Mouse (Mus musculus) WW6 (cell line): ENCODE results near the gene Rbm19.

Source experiments
- DNase-seq: peaks from one replicate; pipeline ENCODE4 v3.0.0-alpha.2; 2013; ENCODE audit warnings: low read depth, low spot score

Rbm19 gene

GRCm38 (mm10) chr5:120135337-120135736 lies 19.1 kb downstream of the Rbm19 start:
- no peak for DNase-seq

GRCm38 (mm10) chr5:120135823-120136222 lies 19.6 kb downstream of the Rbm19 start:
- no peak for DNase-seq

- no peak for DNase-seq
These were observed 20.0 kb downstream of the Rbm19 start for GRCm38 (mm10) chr5:120136236-120136675.

- no peak for DNase-seq
These were observed 20.8 kb downstream of the Rbm19 start for GRCm38 (mm10) chr5:120137038-120137437.

GRCm38 (mm10) chr5:120137846-120138245 lies 21.6 kb downstream of the Rbm19 start:
- DNase-seq, result no peak

- no peak for DNase-seq
These were observed 22.1 kb downstream of the Rbm19 start for GRCm38 (mm10) chr5:120138406-120138805.

GRCm38 (mm10) chr5:120139224-120139623 lies 23.0 kb downstream of the Rbm19 start:
- DNase-seq, result no peak

- DNase-seq, result no peak
These were observed 27.7 kb downstream of the Rbm19 start for GRCm38 (mm10) chr5:120143941-120144340.

GRCm38 (mm10) chr5:120145371-120146050 lies 29.2 kb downstream of the Rbm19 start:
- DNase-seq, result no peak

GRCm38 (mm10) chr5:120146051-120146385 lies 29.8 kb downstream of the Rbm19 start:
- no peak for DNase-seq

GRCm38 (mm10) chr5:120146909-120147308 lies 30.6 kb downstream of the Rbm19 start:
- no peak for DNase-seq

GRCm38 (mm10) chr5:120148246-120148645 lies 32.0 kb downstream of the Rbm19 start:
- DNase-seq, result no peak

GRCm38 (mm10) chr5:120151145-120151544 lies 34.9 kb downstream of the Rbm19 start:
- DNase-seq, result no peak

- DNase-seq, result no peak
These were observed 36.9 kb downstream of the Rbm19 start for GRCm38 (mm10) chr5:120153140-120153539.

GRCm38 (mm10) chr5:120155672-120156071 lies 39.4 kb downstream of the Rbm19 start:
- DNase-seq, result no peak

- no peak for DNase-seq
These were observed 40.1 kb downstream of the Rbm19 start for GRCm38 (mm10) chr5:120156166-120156909.

- no peak for DNase-seq
These were observed 40.9 kb downstream of the Rbm19 start for GRCm38 (mm10) chr5:120157115-120157514.

GRCm38 (mm10) chr5:120158476-120158875 lies 42.2 kb downstream of the Rbm19 start:
- no peak for DNase-seq

- no peak for DNase-seq
These were observed 44.8 kb downstream of the Rbm19 start for GRCm38 (mm10) chr5:120160923-120161658.

GRCm38 (mm10) chr5:120162689-120163088 lies 46.4 kb downstream of the Rbm19 start:
- DNase-seq, result no peak

GRCm38 (mm10) chr5:120163428-120163827 lies 47.2 kb downstream of the Rbm19 start:
- DNase-seq, result no peak

GRCm38 (mm10) chr5:120164450-120164849 lies 48.2 kb downstream of the Rbm19 start:
- no peak for DNase-seq
